Mouse (Mus musculus): ENCODE measurements around the gene Ndnf. TPM values are rescaled to one million over a fixed set of nuclear protein-coding genes. Genes with fewer than 3 reads are reported as not detected.

Ndnf gene
- polyA plus RNA-seq (2012; rRNA removed; ENCODE audit: low replicate concordance) = 1.5 and 4.3 TPM in 2 replicates

DNA sequence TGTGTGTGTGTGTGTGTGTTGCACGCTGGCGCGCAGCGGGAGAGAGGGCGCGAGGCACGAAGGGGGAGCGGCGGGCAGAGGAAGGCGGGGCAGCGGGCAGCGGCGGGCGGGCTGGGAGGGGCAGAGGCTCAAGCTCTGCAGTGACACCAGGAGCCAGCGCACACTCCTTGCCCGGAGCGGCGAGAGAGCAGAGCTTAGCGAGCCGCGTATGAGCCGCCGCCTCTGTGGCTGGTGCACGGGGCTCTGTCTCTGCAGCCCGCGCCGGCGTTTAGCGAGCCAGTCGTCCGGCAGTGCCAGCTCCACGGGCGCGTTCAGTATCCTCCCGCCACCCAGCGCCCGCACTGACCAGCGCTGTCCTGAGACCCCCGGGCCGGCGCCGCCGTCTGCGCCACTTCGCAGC, at the start of gene Ndnf:
Gene Ndnf (plus strand): TSS at position 140 of the 400 bp plus-strand sequence.

Other genes starting within 250 kb of the Ndnf start
- gene Tnip3, start 146.3 kb upstream of the Ndnf start, polyA plus RNA-seq (2012; rRNA removed; ENCODE audit: low replicate concordance) = 0.51 and 2.0 TPM in 2 replicates
- gene Prdm5, start 107.4 kb downstream of the Ndnf start, polyA plus RNA-seq (2012; rRNA removed; ENCODE audit: low replicate concordance) = 0.86 and 2.4 TPM in 2 replicates

All from mammary gland, adult 2 months (tissue).